Mouse (Mus musculus): ENCODE results near the gene Hoxd4.

The Hoxd4 gene

GRCm38 (mm10) chr2:74741252-74741978 is 29.7 kb downstream of the Hoxd4 start:
- no peak for DNase-seq (ENCODE audit: low spot score in 2 of 2)

DNA sequence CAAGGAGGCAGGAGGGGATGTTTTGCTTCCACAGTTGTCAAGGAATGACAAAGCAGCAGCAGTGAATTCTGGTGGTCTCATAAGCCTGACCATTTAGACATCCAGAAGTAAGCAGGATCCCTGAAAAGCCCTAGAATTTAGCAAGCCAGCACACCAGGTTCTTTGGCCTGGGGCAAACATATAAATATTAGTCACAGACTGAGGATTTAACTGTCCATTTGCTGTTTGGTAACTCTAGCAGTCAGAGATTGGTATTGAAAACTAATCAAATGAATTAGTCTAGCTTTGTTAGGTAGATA is 30.2 kb downstream of the Hoxd4 start:
- no peak for DNase-seq (ENCODE audit: low spot score in 2 of 2)

DNA sequence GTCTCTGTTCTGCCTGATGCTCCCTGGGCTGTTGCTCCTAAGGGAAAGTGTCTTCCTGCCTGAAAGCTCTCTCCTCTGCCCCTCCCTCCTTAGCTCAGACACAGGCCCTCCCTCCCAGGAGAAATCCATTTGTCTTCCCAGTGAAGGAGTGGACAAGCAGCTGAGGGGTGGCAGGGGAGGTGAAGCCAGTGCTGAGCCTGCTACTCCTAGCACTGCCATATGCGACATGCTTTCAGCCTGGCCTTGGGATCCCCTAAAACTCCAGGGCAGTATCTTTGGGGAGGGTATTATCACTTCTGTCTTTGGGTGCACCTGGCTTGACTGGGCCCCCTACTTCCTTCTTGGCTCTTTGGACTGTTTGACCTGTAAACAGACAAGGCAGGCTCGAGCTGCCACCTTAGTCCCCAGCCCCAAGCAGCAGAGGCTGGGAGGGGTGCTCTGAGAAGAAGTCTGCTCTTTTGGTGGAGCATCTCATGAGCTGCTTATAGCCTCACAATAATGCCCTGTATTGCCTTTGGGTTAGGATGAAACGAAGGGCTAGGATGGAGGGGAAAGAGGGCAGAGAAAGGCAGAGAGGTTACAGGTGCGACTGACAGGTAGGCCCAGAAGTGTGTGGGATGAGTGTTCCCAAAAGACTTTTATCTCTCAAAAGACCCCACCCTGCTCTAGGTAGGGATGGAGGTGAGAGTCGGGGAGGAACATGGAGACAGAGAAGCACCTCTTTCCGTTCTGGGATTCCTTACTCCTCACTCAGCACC is 34.0 kb downstream of the Hoxd4 start:
- no peak for DNase-seq (ENCODE audit: low spot score in 2 of 2)

DNA sequence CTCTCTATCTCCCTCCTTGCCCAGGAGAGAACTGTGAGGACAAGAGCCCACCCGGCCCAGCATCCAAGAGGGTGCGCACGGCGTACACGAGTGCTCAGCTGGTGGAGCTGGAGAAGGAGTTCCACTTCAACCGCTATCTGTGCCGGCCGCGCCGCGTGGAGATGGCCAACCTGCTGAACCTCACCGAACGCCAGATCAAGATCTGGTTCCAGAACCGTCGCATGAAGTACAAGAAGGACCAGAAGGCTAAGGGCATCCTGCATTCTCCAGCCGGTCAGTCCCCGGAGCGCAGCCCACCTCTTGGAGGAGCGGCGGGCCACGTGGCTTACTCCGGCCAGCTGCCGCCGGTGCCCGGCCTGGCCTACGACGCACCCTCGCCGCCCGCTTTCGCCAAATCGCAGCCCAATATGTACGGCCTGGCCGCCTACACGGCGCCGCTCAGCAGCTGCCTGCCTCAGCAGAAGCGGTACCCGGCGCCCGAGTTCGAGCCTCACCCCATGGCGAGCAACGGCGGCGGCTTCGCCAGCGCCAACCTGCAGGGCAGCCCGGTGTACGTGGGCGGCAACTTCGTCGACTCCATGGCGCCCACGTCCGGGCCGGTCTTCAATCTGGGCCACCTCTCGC is 34.7 kb downstream of the Hoxd4 start:
- peak in 1 of 2 experiments; percentile 59 for DNase-seq (ENCODE audit: low spot score in 2 of 2)

- no peak for DNase-seq (ENCODE audit: low spot score in 2 of 2)
These were observed 35.3 kb downstream of the Hoxd4 start for GRCm38 (mm10) chr2:74747006-74747405.

GRCm38 (mm10) chr2:74747661-74748141 is 36.0 kb downstream of the Hoxd4 start:
- DNase-seq (ENCODE audit: low spot score in 2 of 2): no peak

DNA sequence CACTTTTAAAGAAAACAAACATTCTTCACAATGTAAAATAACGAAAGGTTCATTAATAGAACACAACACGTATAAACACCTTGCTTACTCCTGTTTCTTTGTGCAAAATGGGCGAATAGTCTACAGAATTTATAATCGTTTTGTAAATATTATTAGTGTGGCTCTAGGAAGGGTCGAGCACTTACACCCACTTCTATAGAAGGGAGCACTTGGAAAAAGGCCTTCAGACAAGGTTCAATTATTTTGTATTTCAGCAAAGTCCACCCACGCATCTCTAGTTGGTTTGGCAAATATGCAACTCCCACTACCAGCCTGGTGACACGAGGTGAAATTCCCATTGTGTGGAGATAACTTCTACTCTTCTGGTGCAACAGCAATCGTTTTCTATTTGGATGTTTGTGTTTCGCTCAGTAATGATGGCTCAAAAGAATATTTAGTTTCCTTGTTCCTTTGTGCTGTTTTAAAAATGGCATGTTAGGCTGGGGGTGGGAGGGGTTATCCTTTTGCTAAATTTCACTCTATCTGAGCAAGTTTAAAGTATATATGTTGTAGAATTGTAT is 36.8 kb downstream of the Hoxd4 start:
- DNase-seq (ENCODE audit: low spot score in 2 of 2): no peak

- no peak for DNase-seq (ENCODE audit: low spot score in 2 of 2)
These were observed 37.8 kb downstream of the Hoxd4 start for GRCm38 (mm10) chr2:74749337-74750121.

- DNase-seq (ENCODE audit: low spot score in 2 of 2): no peak
These were observed 39.1 kb downstream of the Hoxd4 start for GRCm38 (mm10) chr2:74750731-74751250.

DNA sequence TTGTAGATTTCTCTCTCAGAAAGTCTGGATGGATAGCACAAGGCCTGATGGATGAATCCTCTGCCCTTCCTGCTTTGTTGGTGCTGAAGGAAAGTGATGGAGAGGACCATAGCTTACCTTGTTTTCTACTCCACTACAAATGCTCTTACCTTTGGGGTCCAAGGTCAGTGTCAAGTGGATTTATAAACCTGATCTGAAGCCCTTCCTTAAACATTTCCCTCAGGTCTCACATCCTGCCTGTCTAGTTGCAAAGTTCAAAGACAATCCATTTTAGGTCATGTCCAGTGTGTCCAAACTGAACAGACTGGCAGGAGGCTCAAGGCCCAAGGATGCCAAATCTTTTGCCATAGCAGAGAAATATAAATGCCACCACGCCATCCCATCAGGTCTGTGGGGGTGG is 40.1 kb downstream of the Hoxd4 start:
- DNase-seq (ENCODE audit: low spot score in 2 of 2): no peak

DNA sequence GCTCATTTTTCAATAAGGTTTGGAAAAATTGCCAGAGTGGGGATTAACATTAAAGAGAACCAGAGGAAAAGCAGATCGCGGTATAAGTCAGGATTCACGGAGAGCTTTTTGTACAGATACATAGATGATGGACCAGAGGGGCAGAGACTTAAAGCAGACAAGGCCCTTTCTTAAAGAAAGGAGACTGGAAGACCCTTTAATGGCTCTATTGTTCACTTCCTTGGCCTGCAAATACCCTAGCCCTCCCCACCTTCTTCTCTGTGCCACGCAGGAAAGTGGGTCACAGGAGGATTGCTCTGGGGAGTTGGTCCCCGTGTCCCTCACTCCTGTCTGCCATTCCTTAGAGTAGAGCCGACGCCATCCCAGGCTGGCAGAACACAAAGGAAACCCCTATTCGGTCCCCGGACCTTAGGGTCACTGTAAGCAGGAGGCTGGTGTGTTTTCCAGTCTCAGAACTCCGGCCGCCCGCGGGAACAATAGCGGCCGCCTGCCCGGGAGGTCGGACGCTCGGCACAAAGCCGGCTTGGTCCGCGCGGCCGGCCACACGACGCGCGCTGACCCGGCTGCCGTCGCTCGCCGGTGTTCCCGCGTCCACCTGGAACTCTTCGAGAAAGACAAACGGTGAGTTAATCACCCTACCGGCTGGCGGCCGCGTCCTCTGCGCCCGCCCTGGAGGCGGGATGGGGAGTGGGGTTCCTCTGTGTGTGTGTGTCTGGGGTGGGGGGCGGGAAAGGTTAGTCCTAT is 40.9 kb downstream of the Hoxd4 start:
- DNase-seq (ENCODE audit: low spot score in 2 of 2): no peak

DNA sequence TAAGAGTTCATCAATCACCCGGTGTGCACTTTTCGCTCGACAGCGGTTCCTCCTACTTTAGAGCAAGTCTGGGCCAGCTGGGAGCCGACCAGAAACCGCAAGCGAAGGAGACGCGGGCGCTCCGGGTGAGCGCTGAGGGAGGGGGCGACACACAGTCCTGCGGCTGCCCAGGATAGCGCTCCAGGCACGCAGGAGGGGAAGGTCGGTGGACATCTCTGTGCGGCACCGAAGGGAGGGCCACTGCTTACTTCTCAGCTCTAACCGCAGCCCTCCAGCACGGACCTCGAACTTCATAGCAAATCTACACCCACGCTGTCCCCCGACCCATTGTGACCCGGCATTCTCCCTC is 41.4 kb downstream of the Hoxd4 start:
- no peak for DNase-seq (ENCODE audit: low spot score in 2 of 2)

- DNase-seq (ENCODE audit: low spot score in 2 of 2): no peak
These were observed 42.0 kb downstream of the Hoxd4 start for GRCm38 (mm10) chr2:74753711-74754110.

GRCm38 (mm10) chr2:74760146-74760545 is 48.4 kb downstream of the Hoxd4 start:
- no peak for DNase-seq (ENCODE audit: low spot score in 2 of 2)

DNA sequence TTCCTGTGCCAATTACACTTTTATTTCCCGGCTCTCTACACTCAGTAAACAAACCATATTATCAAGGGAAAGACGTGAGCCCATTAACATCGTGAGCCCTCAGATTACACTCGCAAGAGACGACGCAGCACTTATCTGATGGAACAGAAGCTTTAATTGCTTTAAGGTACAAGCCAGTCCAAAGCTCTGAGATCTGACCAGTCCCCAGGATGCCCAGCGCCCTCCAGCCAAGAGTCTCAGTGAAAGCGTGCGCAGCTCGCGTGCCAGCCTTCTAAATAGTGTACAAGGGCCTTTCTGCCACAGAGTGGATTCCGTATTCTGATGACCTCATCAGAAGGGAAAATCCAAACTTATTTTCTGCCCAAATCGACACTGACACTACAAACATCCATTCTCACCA is 50.2 kb downstream of the Hoxd4 start:
- DNase-seq (ENCODE audit: low spot score in 2 of 2): no peak

- DNase-seq (ENCODE audit: low spot score in 2 of 2): no peak
These were observed 51.0 kb downstream of the Hoxd4 start, which contains the start of gene Hoxd1 for GRCm38 (mm10) chr2:74762522-74763244. Gene Hoxd1 (plus strand): TSS chr2:74762980.

GRCm38 (mm10) chr2:74763245-74763735 is 51.6 kb downstream of the Hoxd4 start:
- no peak for DNase-seq (ENCODE audit: low spot score in 2 of 2)

- no peak for DNase-seq (ENCODE audit: low spot score in 2 of 2)
These were observed 52.2 kb downstream of the Hoxd4 start for GRCm38 (mm10) chr2:74763976-74764375.

DNA sequence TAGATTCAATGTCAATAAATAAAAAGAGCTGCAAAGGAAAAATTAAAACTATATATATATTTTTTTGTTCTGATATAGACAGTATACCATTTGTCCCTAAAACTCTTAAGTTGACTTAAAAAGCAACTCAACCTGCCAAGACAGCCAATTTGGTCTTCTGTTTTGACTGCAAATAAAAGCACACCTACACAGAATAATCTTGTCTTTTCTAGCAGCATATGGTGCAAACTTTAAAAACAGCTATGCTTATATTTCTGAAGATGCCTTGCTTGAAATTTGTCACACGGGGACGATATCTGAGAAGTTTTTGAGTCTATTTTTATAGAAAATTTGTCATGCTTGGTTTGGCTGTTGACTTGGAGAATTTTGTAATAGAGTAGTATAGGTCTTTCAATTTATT is 62.6 kb downstream of the Hoxd4 start:
- DNase-seq (ENCODE audit: low spot score in 2 of 2): no peak
